Mouse (Mus musculus): ENCODE results near the gene Il21r. TPM values are rescaled to one million over a fixed set of nuclear protein-coding genes. Genes with fewer than 3 reads are reported as not detected.
A peak's percentile ranks its signal among the peaks of the same experiment; 100 is the strongest.

Gene Il21r
- polyA plus RNA-seq, 1 experiment: 39.9 TPM

GRCm38 (mm10) chr7:125586355-125586754, 16.9 kb upstream of the Il21r start:
- Histone ChIP-seq H3K4me3 (replicated peaks; ENCODE audit: control insufficient read depth, low read depth, low read length) (peak overlapping the region; percentile 23), H3K4me1 (ENCODE audit: control insufficient read depth, insufficient read depth, low read length) (peaks cover 20% of the 10 kb centered on the region), H3K27ac (ENCODE audit: control insufficient read depth, insufficient read depth, low read depth, low read length, poor library complexity) (no peak overlapping the region)
- TF ChIP-seq POLR2A (IDR thresholded peaks at IDR 0.05; ENCODE audit: borderline replicate concordance, control insufficient read depth, low read depth, low read length): 0 out of 2 replicates have a peak, but pooled peaks have one; percentile 36
- TF ChIP-seq CTCF (IDR thresholded peaks at IDR 0.05; ENCODE audit: control insufficient read depth, insufficient read depth, low read length): peak; percentile 17; the same call in 1 of the 2 replicates
- 93% methylated on average over 23 of the region's 23 CpGs for WGBS

GRCm38 (mm10) chr7:125588721-125589120, 14.5 kb upstream of the Il21r start:
- peaks cover 14% of the 10 kb centered on the region for H3K4me1 ChIP-seq (ENCODE audit: control insufficient read depth, insufficient read depth, low read length)
- TF ChIP-seq POLR2A (IDR thresholded peaks at IDR 0.05; ENCODE audit: borderline replicate concordance, control insufficient read depth, low read depth, low read length): no peak
- WGBS: 21% methylated on average over 4 of the region's 4 CpGs

GRCm38 (mm10) chr7:125589896-125590295, 13.3 kb upstream of the Il21r start:
- WGBS: 81% methylated on average over 7 of the region's 7 CpGs
- Histone ChIP-seq H3K4me1 (ENCODE audit: control insufficient read depth, insufficient read depth, low read length) (peaks cover 14% of the 10 kb centered on the region), H3K4me3 (replicated peaks; ENCODE audit: control insufficient read depth, low read depth, low read length) (no peak overlapping the region), H3K27ac (ENCODE audit: control insufficient read depth, insufficient read depth, low read depth, low read length, poor library complexity) (no peak overlapping the region)
- TF ChIP-seq CTCF (IDR thresholded peaks at IDR 0.05; ENCODE audit: control insufficient read depth, insufficient read depth, low read length): no peak
- TF ChIP-seq POLR2A (IDR thresholded peaks at IDR 0.05; ENCODE audit: borderline replicate concordance, control insufficient read depth, low read depth, low read length): no peak

More at GRCm38 (mm10) chr7:125588721-125589120, 14.5 kb upstream of the Il21r start:
- Histone ChIP-seq H3K27ac (ENCODE audit: control insufficient read depth, insufficient read depth, low read depth, low read length, poor library complexity) (no peak overlapping the region), H3K4me3 (replicated peaks; ENCODE audit: control insufficient read depth, low read depth, low read length) (no peak overlapping the region)

- WGBS: 25% methylated on average over 4 of the region's 4 CpGs
- H3K27ac ChIP-seq (ENCODE audit: control insufficient read depth, insufficient read depth, low read depth, low read length, poor library complexity): no peak overlapping the region
These were observed 9.4 kb upstream of the Il21r start for GRCm38 (mm10) chr7:125593831-125594230.

GRCm38 (mm10) chr7:125596406-125596805, 6.8 kb upstream of the Il21r start:
- Histone ChIP-seq H3K4me1 (ENCODE audit: control insufficient read depth, insufficient read depth, low read length) (peaks cover 22% of the 10 kb centered on the region), H3K27ac (ENCODE audit: control insufficient read depth, insufficient read depth, low read depth, low read length, poor library complexity) (no peak overlapping the region), H3K4me3 (replicated peaks; ENCODE audit: control insufficient read depth, low read depth, low read length) (no peak overlapping the region)
- no peak for TF ChIP-seq POLR2A (IDR thresholded peaks at IDR 0.05; ENCODE audit: borderline replicate concordance, control insufficient read depth, low read depth, low read length)
- TF ChIP-seq CTCF (IDR thresholded peaks at IDR 0.05; ENCODE audit: control insufficient read depth, insufficient read depth, low read length): no peak
- WGBS: 22% methylated on average over 3 of the region's 3 CpGs

More at GRCm38 (mm10) chr7:125593831-125594230, 9.4 kb upstream of the Il21r start:
- H3K4me1 ChIP-seq (ENCODE audit: control insufficient read depth, insufficient read depth, low read length): peaks cover 10% of the 10 kb centered on the region
- no peak overlapping the region for H3K4me3 ChIP-seq (replicated peaks; ENCODE audit: control insufficient read depth, low read depth, low read length)
- TF ChIP-seq POLR2A (IDR thresholded peaks at IDR 0.05; ENCODE audit: borderline replicate concordance, control insufficient read depth, low read depth, low read length): no peak
- no peak for TF ChIP-seq CTCF (IDR thresholded peaks at IDR 0.05; ENCODE audit: control insufficient read depth, insufficient read depth, low read length)

- Histone ChIP-seq H3K4me1 (ENCODE audit: control insufficient read depth, insufficient read depth, low read length) (peaks cover 25% of the 10 kb centered on the region), H3K27ac (ENCODE audit: control insufficient read depth, insufficient read depth, low read depth, low read length, poor library complexity) (peak overlapping the region; percentile 25; the same call in 1 of the 2 replicates), H3K4me3 (replicated peaks; ENCODE audit: control insufficient read depth, low read depth, low read length) (no peak overlapping the region)
- TF ChIP-seq CTCF (IDR thresholded peaks at IDR 0.05; ENCODE audit: control insufficient read depth, insufficient read depth, low read length) (no peak), POLR2A (IDR thresholded peaks at IDR 0.05; ENCODE audit: borderline replicate concordance, control insufficient read depth, low read depth, low read length) (no peak)
- WGBS: 8% methylated on average over 9 of the region's 9 CpGs
These were observed 6.1 kb upstream of the Il21r start for GRCm38 (mm10) chr7:125597083-125597482.

- H3K27ac ChIP-seq (ENCODE audit: control insufficient read depth, insufficient read depth, low read depth, low read length, poor library complexity): peak overlapping the region; percentile 25; the same call in 1 of the 2 replicates
- WGBS: 78% methylated on average over 11 of the region's 11 CpGs
- TF ChIP-seq CTCF (IDR thresholded peaks at IDR 0.05; ENCODE audit: control insufficient read depth, insufficient read depth, low read length): no peak
- TF ChIP-seq POLR2A (IDR thresholded peaks at IDR 0.05; ENCODE audit: borderline replicate concordance, control insufficient read depth, low read depth, low read length): no peak
- H3K4me3 ChIP-seq (replicated peaks; ENCODE audit: control insufficient read depth, low read depth, low read length): no peak overlapping the region
- peaks cover 27% of the 10 kb centered on the region for H3K4me1 ChIP-seq (ENCODE audit: control insufficient read depth, insufficient read depth, low read length)
These were observed 5.5 kb upstream of the Il21r start for GRCm38 (mm10) chr7:125597516-125598347.

GRCm38 (mm10) chr7:125599373-125599973, 3.8 kb upstream of the Il21r start:
- peak overlapping the region; percentile 50; the same call in 1 of the 2 replicates for H3K27ac ChIP-seq (ENCODE audit: control insufficient read depth, insufficient read depth, low read depth, low read length, poor library complexity)

More at GRCm38 (mm10) chr7:125599373-125599973, 3.8 kb upstream of the Il21r start:
- 10% methylated on average over 4 of the region's 4 CpGs for WGBS
- no peak for TF ChIP-seq CTCF (IDR thresholded peaks at IDR 0.05; ENCODE audit: control insufficient read depth, insufficient read depth, low read length)
- no peak for TF ChIP-seq POLR2A (IDR thresholded peaks at IDR 0.05; ENCODE audit: borderline replicate concordance, control insufficient read depth, low read depth, low read length)
- H3K4me1 ChIP-seq (ENCODE audit: control insufficient read depth, insufficient read depth, low read length): peaks cover 22% of the 10 kb centered on the region
- no peak overlapping the region for H3K4me3 ChIP-seq (replicated peaks; ENCODE audit: control insufficient read depth, low read depth, low read length)

All from bone marrow, adult 2 months (tissue).